Mouse (Mus musculus) cortical plate, adult 2 months (tissue): ENCODE measurements around the gene Eif5a2.

Experiments
- CTCF ChIP-seq: fragments of 200-500 bp; IDR thresholded peaks from 2 replicates; pipeline ENCODE4 v1.5.1; 2011; ENCODE audit warnings: mild to moderate bottlenecking, control low read depth, low read length; ENCODE audit not compliant: insufficient read depth; ENCODE audit errors: extremely low read depth
- POLR2A ChIP-seq: fragments of 200-500 bp; IDR thresholded peaks from 2 replicates; pipeline ENCODE4 v1.6.1; 2011; ENCODE audit warnings: mild to moderate bottlenecking, low read length, control low read depth; ENCODE audit not compliant: insufficient read depth; ENCODE audit errors: extremely low read depth

DNA sequence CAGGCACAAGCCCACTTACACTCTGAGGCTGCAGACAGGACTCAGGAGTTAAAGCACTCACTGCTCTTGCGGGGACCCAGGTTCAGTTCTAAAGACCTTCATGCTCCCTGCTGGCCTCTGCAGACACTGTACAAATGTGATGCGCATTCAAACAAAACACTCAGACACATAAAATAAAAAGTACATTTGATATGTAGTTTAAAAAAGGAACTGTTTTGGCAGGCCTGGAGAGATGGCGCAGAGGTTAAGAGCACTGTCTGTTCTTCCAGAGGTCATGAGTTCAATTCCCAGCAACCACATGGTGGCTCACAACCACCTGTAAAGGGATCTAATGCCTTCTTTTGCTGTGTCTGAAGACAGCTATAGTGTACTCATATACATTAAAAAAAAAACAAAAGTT, 32.9 kb upstream of the Eif5a2 start:
- no peak for TF ChIP-seq POLR2A
- no peak for TF ChIP-seq CTCF
